Mouse (Mus musculus): ENCODE results near the gene Ltbp4. TPM values are rescaled to one million over a fixed set of nuclear protein-coding genes. Genes with fewer than 3 reads are reported as not detected.

The Ltbp4 gene
- total RNA-seq, 2 experiments from 2014 or later: 36.3 to 50.7 TPM

DNA sequence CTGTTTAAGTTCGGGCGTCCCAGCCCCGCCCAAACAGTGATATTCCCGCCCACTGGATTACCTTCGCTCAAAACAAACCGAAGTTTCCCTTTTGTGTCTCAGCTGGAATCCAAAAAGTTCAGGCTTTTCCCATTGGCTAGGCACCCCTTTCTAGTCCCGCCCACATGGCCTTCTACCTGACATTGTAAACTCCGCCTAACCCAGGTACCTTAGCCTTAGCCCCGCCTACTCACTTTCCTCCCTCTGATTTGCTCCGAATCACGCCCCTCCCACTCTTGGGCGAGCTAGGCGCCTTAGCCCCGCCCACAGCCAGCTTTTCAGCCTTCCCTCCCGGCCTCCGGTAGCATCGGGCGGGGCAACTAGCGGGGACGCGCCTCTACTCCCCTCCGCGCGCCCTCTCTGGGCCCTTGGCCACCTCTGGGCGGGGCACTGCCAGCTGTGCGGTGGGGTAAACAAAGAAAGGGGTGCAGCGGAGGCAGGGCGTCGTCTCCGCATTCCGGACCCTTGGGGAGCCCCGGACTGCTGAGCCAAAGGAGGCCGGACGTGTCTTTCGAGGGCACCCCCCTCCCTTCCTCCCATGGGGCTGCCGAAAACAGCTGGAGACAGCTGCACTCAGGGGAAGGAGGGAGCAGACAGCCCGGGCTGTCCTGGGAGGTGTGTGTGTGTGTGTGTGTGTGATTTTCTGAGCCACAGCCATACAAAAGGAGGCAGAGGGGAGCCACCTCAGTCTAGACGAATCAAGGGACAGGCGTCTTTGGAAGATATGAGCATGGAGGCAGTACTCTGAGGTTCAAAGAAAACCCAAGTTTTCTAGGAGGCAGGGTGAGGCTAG lies 6.6 kb downstream of the Ltbp4 start:
- intact Hi-C loops (cut with DNase I): loop anchor here (10.0 kb wide), 1 partner anchor 154 kb away; the partner anchor contains the start of gene Sertad1
- DNase-seq (ENCODE audit: low spot score in 2 of 2): peak in 1 of 2 experiments; percentile 52

DNA sequence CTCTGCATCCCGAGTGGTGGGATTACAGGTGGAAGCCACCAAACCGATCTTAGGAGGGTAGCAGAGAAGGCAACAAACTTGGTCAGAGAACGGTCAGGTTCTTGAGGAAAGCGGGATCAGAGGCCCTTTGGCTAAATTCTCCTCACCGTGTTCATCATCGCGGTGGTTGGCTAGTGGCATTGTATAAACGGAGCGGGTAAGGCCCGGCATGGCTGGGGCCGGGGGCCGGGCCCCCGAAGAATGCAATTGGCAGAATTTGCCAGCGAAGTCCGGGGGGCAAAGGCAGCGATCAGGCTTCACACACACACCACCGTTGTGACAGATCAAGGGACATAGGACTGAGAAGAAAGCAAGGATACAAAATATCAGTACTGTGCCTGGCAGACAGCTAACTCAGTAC lies 7.5 kb downstream of the Ltbp4 start:
- DNase-seq (ENCODE audit: low spot score in 2 of 2): no peak
- intact Hi-C loops (cut with DNase I): loop anchor here (1.0 to 10.0 kb wide), 2 partner anchors 28 to 155 kb away; partner anchors contain the start of gene Sertad1

DNA sequence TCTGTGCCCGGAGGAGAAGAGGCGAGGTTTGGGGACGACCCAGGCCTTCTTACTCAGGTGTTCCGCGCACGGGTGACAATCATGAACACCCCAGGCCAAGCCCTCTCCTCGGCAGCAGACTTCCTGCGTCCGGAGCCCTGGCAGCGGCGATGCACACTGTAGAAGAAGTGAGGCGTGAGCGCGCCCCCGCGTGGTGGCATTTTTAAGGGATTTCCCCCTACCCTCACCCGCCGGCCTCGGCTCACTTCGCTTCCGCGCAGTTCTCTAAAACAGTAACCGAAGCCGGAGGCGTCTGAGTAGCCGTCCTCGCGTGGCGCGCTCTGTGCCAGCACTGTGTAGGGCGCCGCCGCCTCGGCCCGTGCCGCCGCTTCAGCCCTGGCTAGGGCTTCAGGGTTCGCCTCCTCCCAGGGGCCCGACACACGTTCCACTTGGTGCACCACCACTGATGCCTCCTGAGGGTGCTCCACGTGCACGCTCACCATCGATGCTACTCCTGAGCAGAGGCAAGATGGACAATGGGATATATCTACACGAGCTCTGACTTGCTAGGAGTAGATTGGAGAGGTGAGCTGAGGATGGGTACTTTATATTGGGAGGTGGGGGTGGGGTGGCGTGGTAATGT lies 8.1 kb downstream of the Ltbp4 start:
- intact Hi-C loops (cut with DNase I): loop anchor here (1.0 kb wide), 1 partner anchor 27 kb away; no protein-coding TSS in a partner anchor
- peak; percentile 67 to 73 for DNase-seq (ENCODE audit: low spot score in 2 of 2)

GRCm38 (mm10) chr7:27328648-27329047 lies 8.8 kb downstream of the Ltbp4 start:
- intact Hi-C loops (cut with DNase I): loop anchor here (1.0 kb wide), 1 partner anchor 26 kb away; no protein-coding TSS in a partner anchor
- no peak for DNase-seq (ENCODE audit: low spot score in 2 of 2)

DNA sequence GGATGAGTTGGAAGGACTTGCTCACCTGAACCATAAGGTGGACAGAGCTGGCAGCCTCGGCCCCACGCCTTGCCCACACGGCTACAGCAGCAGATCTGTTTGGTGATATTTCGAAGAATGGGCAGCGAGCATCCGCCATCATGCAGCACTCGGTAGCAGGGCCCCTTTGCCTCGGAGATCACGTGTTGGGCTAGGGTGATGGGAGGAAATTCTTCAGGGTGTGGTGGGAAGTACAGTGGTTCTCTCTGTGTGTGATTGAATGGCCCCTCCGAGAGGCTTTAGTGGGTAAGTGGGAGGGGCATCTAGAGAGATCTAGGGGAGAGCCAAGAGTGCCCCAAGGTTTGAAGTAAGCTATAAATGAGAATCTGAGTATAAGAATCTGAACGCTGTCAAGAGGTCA lies 9.3 kb downstream of the Ltbp4 start:
- DNase-seq (ENCODE audit: low spot score in 2 of 2): no peak
- intact Hi-C loops (cut with DNase I): no loop called here

DNA sequence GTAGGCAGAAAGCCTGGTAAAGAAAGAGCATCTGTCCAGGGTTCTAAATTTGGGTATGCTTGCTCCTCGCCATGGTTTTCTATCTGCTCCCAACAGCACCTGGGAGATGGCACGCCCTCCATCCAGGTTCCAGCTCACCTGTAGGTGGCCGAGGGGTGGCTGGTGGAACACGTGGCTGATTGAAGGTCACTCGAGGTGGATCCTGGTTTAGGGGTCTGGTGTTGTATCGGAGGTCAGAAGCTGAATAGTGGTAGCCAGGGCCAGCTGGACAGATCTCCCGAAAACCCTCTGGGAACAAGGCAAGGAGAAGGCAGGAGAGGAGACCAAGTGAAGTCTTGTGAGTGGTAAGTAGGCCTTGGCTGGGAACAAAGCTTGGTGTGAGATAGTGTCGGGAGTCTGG lies 10.0 kb downstream of the Ltbp4 start:
- intact Hi-C loops (cut with DNase I): no loop called here
- DNase-seq (ENCODE audit: low spot score in 2 of 2): no peak

GRCm38 (mm10) chr7:27326101-27326880 lies 11.2 kb downstream of the Ltbp4 start:
- DNase-seq (ENCODE audit: low spot score in 2 of 2): no peak
- intact Hi-C loops (cut with DNase I): no loop called here

GRCm38 (mm10) chr7:27325697-27326096 lies 11.8 kb downstream of the Ltbp4 start:
- intact Hi-C loops (cut with DNase I): no loop called here
- DNase-seq (ENCODE audit: low spot score in 2 of 2): no peak

- no peak for DNase-seq (ENCODE audit: low spot score in 2 of 2)
- intact Hi-C loops (cut with DNase I): no loop called here
Observed at GRCm38 (mm10) chr7:27324928-27325327, 12.6 kb downstream of the Ltbp4 start.

DNA sequence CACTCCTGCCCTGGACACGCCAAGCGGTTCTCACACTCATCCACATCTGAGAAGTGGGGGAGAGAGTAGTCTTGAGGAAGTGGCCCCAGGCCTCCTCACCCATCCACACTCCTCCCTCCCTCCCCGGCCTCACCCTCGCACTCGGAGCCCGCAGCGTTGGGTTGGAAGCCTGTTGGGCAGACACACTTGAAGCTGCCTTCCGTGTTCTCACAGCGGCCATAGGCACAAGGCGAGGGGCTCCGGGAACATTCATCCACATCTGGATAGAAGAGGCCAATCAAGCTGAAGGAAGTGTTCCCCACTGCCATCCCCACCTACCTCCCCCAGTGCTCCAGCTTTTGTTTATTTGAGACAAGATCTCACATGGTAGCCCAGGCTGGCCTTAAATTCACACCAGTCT lies 13.3 kb downstream of the Ltbp4 start:
- intact Hi-C loops (cut with DNase I): no loop called here
- DNase-seq (ENCODE audit: low spot score in 2 of 2): no peak

DNA sequence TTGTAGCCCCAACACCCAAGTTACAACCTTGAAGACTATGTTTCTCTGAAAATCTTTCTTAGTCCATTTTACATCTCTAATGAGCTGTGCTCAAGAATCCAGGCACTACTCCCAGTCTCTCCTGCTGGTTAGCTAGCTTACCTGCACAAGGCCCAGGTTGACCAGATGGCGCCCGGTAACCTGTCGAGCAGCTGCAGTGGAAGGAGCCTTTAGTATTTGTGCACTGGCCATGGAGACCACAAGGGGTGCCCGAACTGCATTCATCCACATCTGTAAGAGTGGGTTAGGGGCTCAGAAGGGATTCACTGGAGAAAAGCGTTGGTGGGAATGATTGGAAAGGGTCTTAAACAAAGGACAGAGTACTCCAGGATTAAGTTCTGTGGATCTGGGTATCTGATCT lies 14.5 kb downstream of the Ltbp4 start:
- DNase-seq (ENCODE audit: low spot score in 2 of 2): no peak
- intact Hi-C loops (cut with DNase I): no loop called here

GRCm38 (mm10) chr7:27322291-27322690 lies 15.2 kb downstream of the Ltbp4 start:
- intact Hi-C loops (cut with DNase I): no loop called here
- DNase-seq (ENCODE audit: low spot score in 2 of 2): no peak

GRCm38 (mm10) chr7:27319411-27319810 lies 18.1 kb downstream of the Ltbp4 start:
- intact Hi-C loops (cut with DNase I): no loop called here
- no peak for DNase-seq (ENCODE audit: low spot score in 2 of 2)

DNA sequence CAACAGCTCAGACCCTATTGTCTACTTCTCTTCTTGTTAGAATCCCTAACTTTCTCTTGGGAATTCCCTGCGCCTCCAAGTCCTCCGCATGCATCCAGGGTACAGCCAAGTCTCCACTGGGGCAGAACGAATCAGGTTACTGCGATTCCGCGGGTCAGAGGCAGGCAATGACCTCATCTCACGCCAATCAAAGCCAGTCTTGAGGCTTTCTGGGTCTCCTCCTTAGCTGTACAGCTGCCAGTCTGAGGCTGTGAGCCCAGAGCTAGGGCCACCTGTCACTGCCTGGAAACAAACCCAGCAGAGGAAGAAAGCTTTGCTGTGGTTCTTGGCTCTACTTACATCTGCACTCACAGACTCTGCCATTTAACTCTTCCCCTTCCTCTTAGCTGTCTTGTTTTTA lies 21.5 kb downstream of the Ltbp4 start:
- DNase-seq (ENCODE audit: low spot score in 2 of 2): no peak
- intact Hi-C loops (cut with DNase I): no loop called here

DNA sequence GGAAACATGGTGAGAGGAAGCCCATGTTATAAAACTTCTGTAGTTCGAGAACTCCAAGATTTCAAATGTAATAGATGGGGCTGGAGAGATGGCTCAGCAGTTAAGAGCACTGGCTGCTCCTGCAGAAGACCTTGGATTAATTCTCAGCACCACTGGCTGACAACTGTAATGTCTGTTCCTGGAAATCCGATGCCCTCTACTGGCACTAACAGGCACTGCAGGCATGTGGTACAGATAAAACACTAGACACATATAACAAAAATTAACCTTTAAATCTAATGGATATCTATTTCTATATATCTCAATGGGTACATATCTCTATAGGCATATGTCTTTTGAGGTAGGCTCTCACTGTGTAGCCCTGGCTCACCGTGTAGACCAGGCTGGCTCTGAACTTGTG lies 23.1 kb downstream of the Ltbp4 start:
- DNase-seq (ENCODE audit: low spot score in 2 of 2): no peak
- intact Hi-C loops (cut with DNase I): no loop called here

- intact Hi-C loops (cut with DNase I): no loop called here
- no peak for DNase-seq (ENCODE audit: low spot score in 2 of 2)
Observed at GRCm38 (mm10) chr7:27311651-27312284, 25.7 kb downstream of the Ltbp4 start.

- DNase-seq (ENCODE audit: low spot score in 2 of 2): no peak
- intact Hi-C loops (cut with DNase I): no loop called here
Observed at GRCm38 (mm10) chr7:27310996-27311535, 26.4 kb downstream of the Ltbp4 start.

- no peak for DNase-seq (ENCODE audit: low spot score in 2 of 2)
- intact Hi-C loops (cut with DNase I): no loop called here
Observed at GRCm38 (mm10) chr7:27310306-27310705, 27.2 kb downstream of the Ltbp4 start.

DNA sequence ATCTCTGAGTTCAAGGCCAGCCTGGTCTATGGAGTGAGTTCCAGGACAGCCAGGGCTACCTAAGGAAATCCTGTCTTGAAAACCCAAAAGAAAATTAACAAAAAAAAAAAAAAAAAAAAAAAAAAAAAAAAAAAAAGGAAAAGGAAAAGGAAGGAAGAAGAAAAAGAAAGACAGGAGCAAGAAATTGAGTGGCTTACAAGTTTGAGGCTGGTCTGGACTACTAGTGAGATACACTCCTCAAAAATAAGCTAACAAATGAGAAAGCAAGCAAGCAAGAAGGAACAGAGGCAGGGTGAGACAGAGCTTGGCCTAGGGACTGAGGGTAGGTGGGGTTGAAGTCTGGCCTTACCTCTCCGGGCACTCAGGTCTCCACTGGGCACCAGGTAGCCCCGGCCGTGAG lies 27.7 kb downstream of the Ltbp4 start:
- no peak for DNase-seq (ENCODE audit: low spot score in 2 of 2)
- intact Hi-C loops (cut with DNase I): no loop called here

Measured in left cerebral cortex, postnatal 36 days (tissue).